Mouse (Mus musculus) naive thymus-derived CD4-positive, alpha-beta T cell, adult 2 months (primary cell): ENCODE data around the gene Smpdl3a.

Experiments used
- DNase-seq: peaks from one replicate; pipeline ENCODE4 v3.0.0-alpha.2; 2011; ENCODE audit warnings: low read depth

Gene Smpdl3a

GRCm38 (mm10) chr10:57822473-57822872 lies 28.3 kb downstream of the Smpdl3a start:
- no peak for DNase-seq

GRCm38 (mm10) chr10:57828649-57829048 lies 34.5 kb downstream of the Smpdl3a start:
- no peak for DNase-seq

GRCm38 (mm10) chr10:57829621-57830020 lies 35.5 kb downstream of the Smpdl3a start:
- no peak for DNase-seq

GRCm38 (mm10) chr10:57835094-57835493 lies 41.0 kb downstream of the Smpdl3a start:
- no peak for DNase-seq

DNA sequence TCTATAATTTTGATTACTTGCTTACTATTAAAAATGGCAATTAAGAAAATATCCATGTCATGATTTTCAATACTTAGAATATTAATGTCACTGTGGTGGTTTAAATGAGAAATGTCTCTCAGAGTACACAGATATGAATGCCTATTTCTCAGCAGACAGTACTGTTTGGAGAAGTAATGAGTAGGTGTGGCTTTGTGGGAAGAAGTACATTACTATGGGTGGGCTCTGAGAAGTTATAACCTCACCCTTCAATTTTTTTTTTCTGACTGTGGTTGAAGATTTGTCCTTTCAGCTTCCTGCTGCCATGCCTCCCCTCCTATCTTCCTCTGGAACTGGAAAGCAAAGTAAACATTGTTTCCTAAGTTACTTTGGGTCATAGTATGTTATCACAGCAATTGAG lies 41.8 kb downstream of the Smpdl3a start:
- DNase-seq: no peak

GRCm38 (mm10) chr10:57841638-57842509 lies 47.7 kb downstream of the Smpdl3a start:
- DNase-seq: peak; percentile 84

- DNase-seq: peak; percentile 75
These were observed 54.0 kb downstream of the Smpdl3a start for GRCm38 (mm10) chr10:57847916-57848682.
